ENCODE assay signal across 27 mouse cellular contexts in genomic region chr9:116111149-116111970, GRCm38 (mm10).
A peak's percentile ranks its signal among the peaks of the same experiment; 100 is the strongest.
DNase-seq lines count a peak whose midpoint lies in the region; ATAC-seq lines count a peak whose summit lies in the region.
"Had no signal": no experiment of that assay in that cellular context is flagged by ENCODE, and none has a peak within 500 bp of the region (broad histone marks: within the 10 kb centered on the region; RNA-seq: fewer than 3 reads in every experiment).

No protein-coding gene starts in this region.

- H3K27ac ChIP-seq in lung, embryonic 15.5 days, result 0 out of 2 replicates have a peak overlapping the region, but pooled peaks have one; percentile 19
- H3K27ac ChIP-seq in liver, embryonic 13.5 days, result no peak overlapping the region
- H3K27ac ChIP-seq in kidney, embryonic 14.5 days (ENCODE audit: low read depth, low read length), result no peak overlapping the region
- H3K27ac ChIP-seq: embryonic facial prominence, embryonic 13.5 days; forebrain, embryonic 12.5 days; hindbrain, embryonic 12.5 days; limb, embryonic 10.5 days; midbrain, embryonic 12.5 days; neural tube, embryonic 15.5 days had no signal

- no peak overlapping the region for H3K4me3 ChIP-seq in lung, embryonic 15.5 days
- no peak overlapping the region for H3K4me3 ChIP-seq in liver, embryonic 13.5 days (replicated peaks)
- no peak overlapping the region for H3K4me3 ChIP-seq in kidney, embryonic 14.5 days (ENCODE audit: low read length)
- H3K4me3 ChIP-seq: embryonic facial prominence, embryonic 13.5 days; erythroblast, embryonic 14.5 days; forebrain, embryonic 12.5 days; heart, embryonic 12.5 days; hindbrain, embryonic 12.5 days; limb, embryonic 10.5 days; midbrain, embryonic 12.5 days; neural tube, embryonic 15.5 days had no signal

- peaks cover 70% of the 10 kb centered on the region for H3K36me3 ChIP-seq in lung, embryonic 15.5 days
- peaks cover 33% of the 10 kb centered on the region for H3K36me3 ChIP-seq in liver, embryonic 13.5 days
- H3K36me3 ChIP-seq in kidney, embryonic 14.5 days (ENCODE audit: control insufficient read depth, insufficient read depth, low read length), result peaks cover 30% of the 10 kb centered on the region
- H3K36me3 ChIP-seq: midbrain, embryonic 12.5 days had no signal

- no peaks in the 10 kb centered on the region for H3K9me3 ChIP-seq in lung, embryonic 15.5 days
- no peaks in the 10 kb centered on the region for H3K9me3 ChIP-seq in liver, embryonic 13.5 days (replicated peaks)
- peaks cover 2% of the 10 kb centered on the region; the same call in 1 of the 2 replicates for H3K9me3 ChIP-seq in kidney, embryonic 14.5 days (ENCODE audit: control insufficient read depth, low read length)
- H3K9me3 ChIP-seq: embryonic facial prominence, embryonic 13.5 days; forebrain, embryonic 12.5 days; hindbrain, embryonic 12.5 days; limb, embryonic 10.5 days; midbrain, embryonic 12.5 days; neural tube, embryonic 15.5 days had no signal

- no peak for DNase-seq in lung, postnatal 36 days
- DNase-seq in liver, embryonic 13.5 days, result peak; percentile 40
- no peak for DNase-seq in thymus, postnatal 10 days (ENCODE audit: low spot score in 2 of 2)
- no peak for DNase-seq in layer of hippocampus, adult 9-11 months
- DNase-seq: adrenal gland, postnatal 14 days; cerebellum, adult 11-12 months; cerebellum, postnatal 14 days; embryo, embryonic 11 days; heart, adult 11 months; heart, postnatal 10 days; kidney, adult 18-20 months; kidney, postnatal 10 days; lung, adult 18-20 months; thymus, adult 18-20 months had no signal

- no peaks in the 10 kb centered on the region for H3K27me3 ChIP-seq in lung, embryonic 15.5 days
- H3K27me3 ChIP-seq in liver, embryonic 13.5 days, result no peaks in the 10 kb centered on the region
- no peaks in the 10 kb centered on the region for H3K27me3 ChIP-seq in kidney, embryonic 14.5 days (ENCODE audit: control insufficient read depth, insufficient read depth, low read length)
- H3K27me3 ChIP-seq: embryonic facial prominence, embryonic 13.5 days; forebrain, embryonic 12.5 days; heart, embryonic 12.5 days; hindbrain, embryonic 12.5 days; midbrain, embryonic 12.5 days; neural tube, embryonic 15.5 days had no signal

- 75% methylated on average over 9 of the region's 9 CpGs for WGBS in lung, embryonic 15.5 days
- 45% methylated on average over 9 of the region's 9 CpGs for WGBS in liver, embryonic 13.5 days (ENCODE audit: insufficient replicate concordance)
- 83% methylated on average over 9 of the region's 9 CpGs for WGBS in kidney, embryonic 14.5 days

- ATAC-seq in lung, embryonic 15.5 days (ENCODE audit: borderline replicate concordance, extremely low read depth, low FRiP score, low TSS enrichment), result no peak
- peak; percentile 27 for ATAC-seq in granulocyte monocyte progenitor cell, adult 5-6 weeks (replicated peaks; ENCODE audit: poor library complexity, severe bottlenecking)
- ATAC-seq in liver, embryonic 13.5 days (ENCODE audit: low read depth), result peak; percentile 84
- peak; percentile 97 for ATAC-seq in megakaryocyte-erythroid progenitor cell, adult 5-6 weeks (replicated peaks; ENCODE audit: low FRiP score, low TSS enrichment, poor library complexity, severe bottlenecking)
- ATAC-seq in kidney, embryonic 14.5 days (ENCODE audit: low FRiP score, low TSS enrichment), result no peak
- ATAC-seq: CD4-positive, CD25-positive, alpha-beta regulatory T cell, adult 4 months had no signal

- no peak overlapping the region for H3K9ac ChIP-seq in lung, embryonic 15.5 days
- H3K9ac ChIP-seq in liver, embryonic 13.5 days, result no peak overlapping the region
- no peak overlapping the region for H3K9ac ChIP-seq in kidney, embryonic 14.5 days (ENCODE audit: low read depth, low read length)
- H3K9ac ChIP-seq: embryonic facial prominence, embryonic 13.5 days; forebrain, embryonic 12.5 days; heart, embryonic 12.5 days; hindbrain, embryonic 12.5 days; midbrain, embryonic 12.5 days; neural tube, embryonic 15.5 days had no signal

- peaks cover 13% of the 10 kb centered on the region; the same call in 1 of the 2 replicates for H3K4me1 ChIP-seq in lung, embryonic 15.5 days
- peaks cover 23% of the 10 kb centered on the region for H3K4me1 ChIP-seq in liver, embryonic 13.5 days (replicated peaks)
- H3K4me1 ChIP-seq in kidney, embryonic 14.5 days (ENCODE audit: control insufficient read depth, insufficient read depth, low read length), result no peaks in the 10 kb centered on the region
- H3K4me1 ChIP-seq: forebrain, embryonic 12.5 days; hindbrain, embryonic 12.5 days; midbrain, embryonic 12.5 days; neural tube, embryonic 15.5 days had no signal

- H3K4me2 ChIP-seq in lung, embryonic 15.5 days, result no peak overlapping the region
- no peak overlapping the region for H3K4me2 ChIP-seq in liver, embryonic 13.5 days
- no peak overlapping the region for H3K4me2 ChIP-seq in kidney, embryonic 14.5 days (replicated peaks; ENCODE audit: low read depth, low read length)
- H3K4me2 ChIP-seq: embryonic facial prominence, embryonic 13.5 days; forebrain, embryonic 12.5 days; heart, embryonic 12.5 days; hindbrain, embryonic 12.5 days; midbrain, embryonic 12.5 days; neural tube, embryonic 15.5 days had no signal

Comparison
In these comparisons a context has a peak if more than half of its experiments do, and no peak if none do; other contexts are left out.
1. ATAC-seq: peak in granulocyte monocyte progenitor cell, adult 5-6 weeks (single experiment), liver, embryonic 13.5 days (single experiment) and megakaryocyte-erythroid progenitor cell, adult 5-6 weeks (single experiment); none in lung, embryonic 15.5 days (single experiment) and kidney, embryonic 14.5 days (single experiment).